Mouse (Mus musculus): Measurements from ENCODE around the gene Mterf1a.
A peak's percentile ranks its signal among the peaks of the same experiment; 100 is the strongest.
"Not testable (repeated sequence)": the region's sequence is repeated elsewhere in the genome, so short reads cannot be mapped to it uniquely, and the experiment has no call there.

Gene Mterf1a

DNA sequence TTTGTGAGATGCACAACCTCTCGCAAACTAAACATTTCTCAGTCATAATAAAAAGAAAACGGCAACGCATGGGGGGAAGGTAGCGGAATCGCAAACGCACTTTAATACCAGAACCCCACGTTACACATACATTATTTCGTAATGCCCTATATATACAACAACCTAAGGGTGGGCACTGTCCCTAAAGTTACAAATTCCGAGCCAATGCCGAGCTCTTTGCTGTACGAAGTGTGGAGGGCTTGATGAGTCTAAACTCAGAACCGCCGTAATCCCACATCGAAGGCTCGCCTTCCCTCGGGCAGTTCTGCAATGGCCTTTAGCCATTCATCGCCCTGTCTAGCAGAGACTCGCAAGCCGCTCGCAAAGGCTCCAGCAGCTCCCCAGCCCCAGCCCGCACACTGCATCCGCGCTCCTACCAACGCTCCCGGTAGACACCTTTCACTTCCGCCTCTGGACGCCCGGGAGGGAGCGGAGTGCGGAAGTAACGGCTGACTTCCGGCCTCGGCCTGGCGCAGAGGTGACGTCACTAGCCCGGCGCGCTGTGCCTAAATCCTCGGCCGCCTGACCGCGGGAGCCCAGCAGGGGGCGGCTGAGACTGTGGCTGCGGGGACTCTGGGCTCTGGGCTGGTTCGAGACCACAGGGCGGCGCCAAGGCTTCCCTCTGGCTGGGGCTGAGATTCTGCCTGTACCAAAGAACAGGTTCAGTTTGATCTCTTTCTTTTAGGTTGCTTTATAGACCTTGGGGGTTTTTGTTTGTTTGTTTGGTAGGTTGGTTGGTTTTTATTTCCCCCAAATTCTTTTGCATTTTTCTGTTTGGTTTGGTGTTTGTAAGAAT, at the start of gene Mterf1a:
Mterf1a (minus strand) TSS at position 475 of the 835 bp plus-strand sequence.
- DNase-seq (ENCODE audit: low spot score in 2 of 2), result peak; percentile 28 to 29

DNA sequence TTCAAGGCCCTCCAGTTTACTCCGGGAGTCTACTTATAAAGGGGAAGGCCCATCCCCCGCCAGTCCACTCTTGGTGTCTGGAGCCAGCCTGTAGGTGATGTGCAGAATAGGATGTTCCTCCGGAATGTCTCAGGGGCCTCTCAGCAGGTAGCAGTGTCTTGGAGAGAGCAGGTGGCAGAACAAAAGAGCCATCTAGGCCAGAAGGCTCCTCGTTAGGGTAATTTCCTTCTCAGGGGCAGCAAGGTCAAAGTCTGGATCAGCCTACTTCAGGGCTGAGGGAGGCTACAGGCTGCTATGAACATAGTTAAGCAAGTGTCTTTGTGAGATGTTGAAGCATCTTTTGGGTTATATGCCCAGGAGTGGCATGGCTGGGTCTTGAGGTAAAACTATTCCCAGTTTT, 49.4 kb upstream of the Mterf1a start:
- DNase-seq (ENCODE audit: low spot score in 2 of 2), result not testable (repeated sequence)

DNA sequence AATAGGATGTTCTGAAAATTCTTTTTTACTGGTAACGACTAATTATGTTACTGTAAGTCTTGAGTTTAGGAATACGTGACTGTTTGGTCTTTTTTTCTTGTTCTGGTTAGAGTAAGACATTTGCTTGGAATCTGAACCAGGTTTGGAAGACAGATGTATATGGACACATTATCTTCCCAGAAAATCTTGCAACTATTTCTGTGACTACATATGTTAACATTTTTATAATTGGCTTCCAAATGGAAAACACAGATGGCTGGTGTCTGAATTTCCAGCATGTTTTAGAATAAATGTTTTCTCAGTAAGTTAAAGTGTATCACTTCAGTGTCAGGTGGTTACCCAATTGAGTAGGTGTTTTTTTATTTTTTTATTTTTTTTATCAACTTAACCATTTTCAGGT, 47.5 kb upstream of the Mterf1a start:
- peak in 1 of 2 experiments; percentile 52 for DNase-seq (ENCODE audit: low spot score in 2 of 2)

DNA sequence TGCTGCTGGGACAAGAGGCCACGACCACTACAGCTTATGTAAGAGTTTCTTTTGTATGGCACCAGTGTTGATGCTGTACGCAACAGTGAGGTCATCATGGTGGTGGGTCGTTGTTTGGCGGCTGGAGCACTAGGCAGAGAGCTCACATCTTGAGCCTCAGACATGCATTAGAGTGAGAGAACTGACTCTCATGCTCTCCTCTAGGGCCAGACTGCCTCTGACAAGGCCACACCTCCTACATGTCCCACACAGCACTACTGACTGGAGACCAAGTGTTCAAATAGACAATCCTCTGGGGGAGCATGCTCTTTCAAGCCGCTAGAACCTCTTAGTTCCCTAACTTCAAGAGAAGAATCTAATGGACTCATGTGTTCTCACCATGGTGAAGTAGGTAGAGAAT, 45.6 kb upstream of the Mterf1a start:
- no peak for DNase-seq (ENCODE audit: low spot score in 2 of 2)

DNA sequence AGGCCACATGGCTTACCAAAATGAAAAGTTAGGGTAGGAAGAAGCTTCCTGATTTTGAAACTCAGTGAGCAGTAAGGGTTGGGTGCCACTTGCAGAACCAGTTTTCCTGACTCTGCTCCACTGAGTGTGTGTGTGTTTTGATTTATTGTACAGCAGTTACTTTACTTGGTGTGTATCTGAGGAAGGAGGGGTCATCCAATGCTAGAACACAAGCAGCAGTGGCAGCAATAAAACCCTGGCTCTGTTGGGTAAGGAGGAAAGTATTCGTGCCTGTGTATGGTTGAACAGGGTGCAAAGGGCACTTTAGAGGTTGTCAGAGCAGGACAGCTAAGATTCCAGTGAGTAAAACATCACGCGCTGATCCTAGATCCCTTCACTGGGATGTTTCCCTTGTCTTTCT, 45.2 kb upstream of the Mterf1a start:
- DNase-seq (ENCODE audit: low spot score in 2 of 2), result no peak

DNA sequence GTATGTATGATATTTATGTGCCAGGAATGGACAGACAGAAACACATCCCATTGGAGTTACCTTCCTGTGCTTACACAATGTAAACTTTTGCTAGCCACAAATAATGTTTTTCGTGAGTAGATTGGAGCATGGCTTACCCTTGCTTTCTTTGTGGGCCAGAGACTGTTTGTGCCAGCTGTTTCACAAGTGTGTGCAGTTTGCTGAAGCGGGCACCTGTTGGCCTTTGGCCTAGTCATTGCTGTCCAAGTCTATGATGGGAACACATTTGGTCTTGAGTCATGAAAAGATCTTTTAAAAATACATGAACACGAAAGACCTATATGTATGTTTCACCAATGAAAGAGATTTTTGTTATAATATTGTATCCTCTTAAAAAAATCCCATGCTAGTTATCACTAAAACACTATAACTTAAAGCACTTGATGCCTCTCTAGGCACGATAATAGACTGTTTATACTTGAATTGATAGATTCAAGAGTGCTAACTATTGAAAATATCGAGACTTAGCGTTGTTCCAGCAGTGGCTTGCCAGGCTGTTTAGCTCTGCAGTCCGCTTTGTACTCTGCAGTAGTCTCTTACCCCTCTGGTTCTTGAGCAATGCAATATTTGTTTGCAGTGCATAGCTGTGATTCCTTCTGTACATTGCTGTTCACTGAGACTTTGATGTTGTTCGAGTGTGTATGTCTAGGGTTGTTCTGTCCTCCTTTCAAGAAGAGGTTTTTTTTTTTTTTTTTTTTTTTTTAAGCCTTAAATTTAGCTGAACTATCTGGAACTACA, 42.2 kb upstream of the Mterf1a start:
- DNase-seq (ENCODE audit: low spot score in 2 of 2), result no peak

DNA sequence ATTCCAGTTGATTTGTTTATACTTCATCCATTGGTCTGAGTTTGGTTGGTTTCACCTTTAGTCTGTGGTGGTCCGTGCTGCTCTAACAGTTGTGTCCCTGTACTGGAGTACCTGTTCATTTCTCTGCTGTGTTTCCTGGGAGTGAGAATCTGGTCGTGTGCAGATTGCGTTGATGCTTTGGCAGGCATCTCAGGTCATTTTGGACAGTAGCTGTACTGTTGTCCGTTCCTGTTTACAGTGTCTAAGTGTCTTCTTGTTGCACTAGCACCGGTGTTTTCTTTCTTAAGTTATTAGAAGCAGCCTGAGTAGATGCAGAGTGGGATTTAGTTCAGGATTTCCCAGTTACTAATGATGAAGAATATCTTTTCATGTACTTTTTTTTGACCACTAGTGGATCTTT, 41.5 kb upstream of the Mterf1a start:
- no peak for DNase-seq (ENCODE audit: low spot score in 2 of 2)

DNA sequence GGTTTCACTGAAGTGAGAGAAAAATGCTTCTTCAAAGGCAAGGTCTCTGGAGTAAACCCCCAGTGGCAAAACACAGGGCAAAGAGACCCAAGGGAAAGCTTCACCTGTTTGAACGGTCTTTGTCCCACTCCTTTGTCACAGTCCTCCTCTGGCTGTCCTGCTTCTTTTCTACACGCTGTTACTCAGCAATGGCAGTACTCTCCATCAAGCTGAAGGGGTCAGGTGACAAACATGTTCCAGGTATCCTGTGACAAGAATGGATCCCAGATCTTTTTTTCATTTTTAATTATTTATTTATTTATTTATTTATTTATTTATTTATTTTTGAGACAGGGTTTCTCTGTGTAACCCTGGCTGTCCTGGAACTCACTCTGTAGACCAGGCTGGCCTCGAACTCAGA, 39.8 kb upstream of the Mterf1a start:
- no peak for DNase-seq (ENCODE audit: low spot score in 2 of 2)

DNA sequence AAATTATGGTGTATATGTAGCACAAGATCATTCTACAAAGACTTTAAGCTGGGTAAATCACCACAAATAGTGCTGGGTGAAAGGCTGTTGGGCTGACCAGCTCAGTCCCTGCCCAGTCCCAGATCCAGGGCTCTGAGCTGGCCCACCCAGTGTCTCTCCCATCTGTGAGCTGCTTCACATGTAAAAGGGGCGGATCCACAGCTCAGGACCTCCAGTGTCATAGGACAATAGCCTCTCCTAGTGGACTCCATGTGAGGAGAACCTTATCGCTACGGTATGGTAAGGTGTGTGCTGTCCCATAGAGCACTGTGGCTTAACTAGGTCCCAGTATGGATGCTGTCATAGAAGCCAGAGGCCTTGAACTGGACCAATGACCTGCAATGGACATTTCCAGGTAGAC, 37.9 kb upstream of the Mterf1a start:
- no peak for DNase-seq (ENCODE audit: low spot score in 2 of 2)

DNA sequence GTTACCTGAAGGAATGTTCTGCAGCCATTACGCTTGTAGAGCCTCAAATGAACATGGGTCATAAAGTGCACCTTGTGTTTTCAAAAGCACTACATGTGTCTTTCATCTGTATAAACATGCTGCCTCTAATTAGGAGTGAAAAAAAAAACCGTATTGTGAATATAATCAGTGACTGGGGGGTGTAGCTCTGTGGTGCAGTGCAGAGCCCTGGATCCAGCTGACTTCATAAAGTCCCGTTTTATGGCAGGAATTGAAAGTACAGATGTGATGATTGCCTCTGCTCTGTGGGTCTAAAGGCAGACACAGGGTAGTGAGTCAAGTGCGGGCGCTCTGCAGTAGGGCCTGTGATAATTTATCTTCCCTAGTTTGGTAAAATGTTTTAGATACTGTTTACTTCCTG, 37.0 kb upstream of the Mterf1a start:
- DNase-seq (ENCODE audit: low spot score in 2 of 2), result no peak

DNA sequence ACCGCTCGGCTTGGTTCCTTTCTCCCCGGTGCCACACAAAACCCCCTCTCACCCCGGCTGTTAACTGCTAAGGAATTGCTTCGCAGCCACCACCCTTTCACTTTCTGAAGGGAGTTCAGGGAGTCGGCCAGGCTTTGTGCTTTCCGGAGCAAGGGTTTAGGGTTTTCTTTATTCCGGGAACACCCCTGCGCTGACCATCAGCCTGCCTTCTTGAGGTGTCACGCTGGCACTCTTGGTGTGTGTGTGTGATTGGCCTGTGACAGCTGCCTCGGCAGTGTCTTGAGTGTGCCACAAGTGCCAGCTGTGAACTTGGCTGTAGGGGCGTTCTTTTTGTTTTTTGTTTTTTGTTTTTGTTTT, 34.9 kb upstream of the Mterf1a start:
- peak in 1 of 2 experiments; percentile 21 for DNase-seq (ENCODE audit: low spot score in 2 of 2)

DNA sequence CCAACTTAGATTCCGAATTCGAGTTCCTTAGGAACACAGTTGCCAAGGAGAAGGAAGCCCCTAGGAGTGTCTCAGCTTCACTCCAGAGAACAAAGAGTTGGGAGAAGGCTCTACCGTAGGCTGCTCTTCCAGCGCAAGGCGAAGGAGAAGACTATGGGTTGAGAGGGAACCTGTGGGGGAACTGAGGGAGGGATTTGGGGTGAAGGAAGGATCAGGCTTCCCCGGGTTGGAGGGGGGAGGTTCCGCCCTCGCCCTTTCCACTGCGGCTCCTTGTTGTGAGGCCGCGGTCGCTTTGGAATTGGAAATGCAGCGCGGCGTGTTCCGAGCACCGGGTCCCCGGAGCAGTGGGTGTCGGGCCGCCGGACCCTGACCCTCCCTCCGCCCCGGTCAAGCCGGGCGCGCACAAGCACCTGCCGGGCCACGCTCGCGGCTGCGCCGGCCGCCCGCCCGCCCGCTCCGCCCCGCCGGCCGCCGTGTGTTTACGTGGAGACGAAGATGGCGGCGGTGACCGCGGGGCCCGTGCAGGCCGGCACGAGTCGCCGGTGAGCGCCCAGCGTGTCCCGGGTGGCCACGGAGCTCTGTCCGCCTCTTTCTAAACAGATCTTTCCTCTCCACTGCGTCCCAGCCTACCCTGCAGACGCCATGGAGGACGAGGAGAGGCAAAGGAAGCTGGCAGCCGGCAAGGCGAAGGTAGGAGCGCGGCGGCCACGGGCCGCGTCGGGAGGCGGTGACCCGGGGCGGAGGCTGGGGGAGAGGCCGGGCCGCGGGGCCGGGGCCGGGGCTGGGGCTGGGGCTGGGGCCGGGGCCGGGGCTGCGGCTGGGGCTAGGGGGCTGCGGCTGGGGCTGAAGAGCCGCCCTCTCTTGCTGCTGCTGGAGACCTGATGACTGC, 34.3 kb upstream of the Mterf1a start, which contains the start of gene Akap9:
Akap9 (plus strand) TSS at position 254 of the 889 bp plus-strand sequence.
- DNase-seq (ENCODE audit: low spot score in 2 of 2), result peak; percentile 67 to 71

DNA sequence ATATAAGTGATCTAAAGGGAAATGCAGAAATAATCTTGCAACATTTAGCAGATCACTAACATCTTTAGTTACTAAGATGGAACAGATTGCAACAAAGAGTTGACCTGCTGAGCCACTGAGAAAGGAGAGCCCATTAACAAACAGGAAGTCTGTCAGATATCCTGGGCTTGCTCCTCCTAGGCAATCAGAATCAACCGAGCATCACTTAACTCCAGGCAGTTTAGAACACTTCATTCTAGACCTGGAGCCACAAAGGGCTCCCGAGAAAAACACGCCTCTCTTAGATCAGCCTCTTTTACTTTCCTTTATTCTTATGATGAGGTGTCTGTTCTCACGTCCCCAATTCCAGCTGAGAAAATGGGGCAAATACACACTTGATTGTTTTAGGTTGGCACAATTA, 32.9 kb upstream of the Mterf1a start:
- DNase-seq (ENCODE audit: low spot score in 2 of 2), result no peak

DNA sequence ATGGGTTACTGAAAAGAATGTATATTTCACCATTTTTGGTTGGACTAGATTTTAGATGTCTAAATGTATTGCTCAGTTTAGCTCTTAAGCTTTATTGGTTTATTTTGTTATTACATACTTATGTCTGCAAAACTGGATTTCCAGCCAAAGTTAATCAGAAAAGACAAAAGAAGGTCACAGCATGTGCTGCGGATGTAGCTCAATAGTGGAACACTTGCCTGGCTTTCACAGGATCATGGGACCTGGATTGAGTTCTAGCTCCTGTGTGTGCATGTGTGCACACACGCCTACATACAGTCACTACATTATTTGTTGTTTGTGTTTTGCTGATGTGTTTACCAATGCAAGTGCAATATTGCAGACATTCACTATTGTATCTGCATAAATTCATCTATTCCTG, 28.6 kb upstream of the Mterf1a start:
- DNase-seq (ENCODE audit: low spot score in 2 of 2), result no peak

DNA sequence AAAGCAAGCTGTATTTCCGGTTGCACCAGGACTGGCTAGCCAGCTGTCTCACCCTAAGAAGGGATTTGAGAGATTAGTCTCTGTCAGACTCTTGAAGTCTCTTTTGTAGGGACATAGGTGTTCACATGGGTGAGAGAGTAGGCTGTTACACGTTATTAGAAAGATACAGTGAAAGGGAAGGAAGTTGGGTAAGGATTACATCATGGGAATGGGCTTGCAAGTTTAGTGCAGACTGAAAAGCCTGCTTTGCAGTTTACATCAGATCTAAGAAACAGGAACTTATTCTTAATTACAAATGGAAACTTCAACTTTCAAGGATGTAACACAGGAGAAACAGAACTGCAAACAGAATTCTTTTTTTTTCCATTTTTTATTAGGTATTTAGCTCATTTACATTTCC, 11.7 kb upstream of the Mterf1a start:
- no peak for DNase-seq (ENCODE audit: low spot score in 2 of 2)

DNA sequence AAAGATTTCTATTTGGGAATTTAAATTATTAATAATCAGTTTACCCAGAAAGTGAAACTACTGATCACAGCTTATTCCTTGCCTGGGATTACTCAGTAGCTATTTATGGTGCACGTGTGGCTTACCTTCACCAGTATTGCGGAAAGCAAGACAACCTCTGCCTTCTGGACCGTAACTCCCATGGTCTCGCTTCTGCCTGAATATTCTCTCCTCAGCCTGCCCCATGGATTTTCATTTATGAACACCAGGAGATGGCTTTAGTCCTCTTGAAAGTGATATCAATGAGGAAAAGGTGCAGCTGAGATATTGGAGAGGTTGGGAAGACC, 524 bp upstream of the Mterf1a start:
- not testable (repeated sequence) for DNase-seq (ENCODE audit: low spot score in 2 of 2)

DNA sequence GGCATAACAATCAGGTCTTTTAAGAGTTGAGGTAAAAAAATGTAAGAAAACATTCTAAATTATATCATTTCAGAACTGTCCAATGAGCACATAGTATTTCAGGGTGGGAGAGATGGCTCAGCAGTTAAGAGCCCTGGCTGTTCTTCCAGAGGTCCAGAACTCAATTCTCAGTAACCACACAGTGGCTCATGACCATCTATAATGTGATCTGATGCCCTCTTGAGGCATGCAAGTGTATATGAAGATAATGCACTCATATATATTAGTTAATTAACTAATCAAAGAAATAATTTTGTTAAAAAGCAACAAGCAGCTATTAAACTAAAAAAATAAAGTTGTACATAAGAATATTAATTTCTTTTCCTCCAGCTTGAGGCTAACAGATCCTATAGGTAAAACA, 4.5 kb downstream of the Mterf1a start:
- no peak for DNase-seq (ENCODE audit: low spot score in 2 of 2)

DNA sequence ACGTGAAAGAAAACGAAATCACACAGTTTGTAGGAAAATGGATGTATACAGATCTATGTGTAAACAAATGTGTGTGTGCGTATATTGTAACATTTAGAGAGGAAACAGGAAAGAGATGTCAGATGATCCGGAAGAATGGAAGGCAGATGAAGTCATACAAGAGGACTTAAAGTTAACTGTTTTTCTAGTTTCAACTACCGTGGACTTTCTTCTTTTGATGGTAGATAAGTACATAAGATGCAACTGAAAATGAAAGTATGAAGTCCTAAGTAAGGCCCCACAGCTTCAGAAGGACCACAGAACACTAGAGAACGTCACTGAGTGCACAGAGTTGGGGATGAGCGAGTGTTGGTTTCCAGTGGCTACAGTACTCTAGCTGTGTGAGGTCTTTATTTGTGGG, 6.9 kb downstream of the Mterf1a start:
- DNase-seq (ENCODE audit: low spot score in 2 of 2), result not testable (repeated sequence)

DNA sequence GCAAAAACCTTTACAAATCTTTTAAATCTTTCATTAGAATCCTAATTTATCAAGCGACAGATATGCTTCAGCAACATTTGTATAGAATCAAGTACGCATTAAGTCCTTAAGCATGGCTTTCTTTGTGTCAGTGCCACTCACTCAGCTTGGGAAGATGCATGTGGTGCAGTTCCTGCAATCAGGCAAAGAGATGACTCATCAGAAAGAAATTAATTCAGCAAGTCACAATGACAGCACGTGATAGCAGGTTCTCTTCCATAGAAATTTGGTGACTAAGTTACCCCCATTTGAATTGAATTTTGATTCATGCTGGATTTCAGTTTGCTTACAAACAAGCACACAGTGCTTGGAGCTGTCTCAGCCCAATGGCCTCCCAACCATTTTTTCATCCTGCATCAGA, 20.2 kb downstream of the Mterf1a start:
- no peak for DNase-seq (ENCODE audit: low spot score in 2 of 2)

DNA sequence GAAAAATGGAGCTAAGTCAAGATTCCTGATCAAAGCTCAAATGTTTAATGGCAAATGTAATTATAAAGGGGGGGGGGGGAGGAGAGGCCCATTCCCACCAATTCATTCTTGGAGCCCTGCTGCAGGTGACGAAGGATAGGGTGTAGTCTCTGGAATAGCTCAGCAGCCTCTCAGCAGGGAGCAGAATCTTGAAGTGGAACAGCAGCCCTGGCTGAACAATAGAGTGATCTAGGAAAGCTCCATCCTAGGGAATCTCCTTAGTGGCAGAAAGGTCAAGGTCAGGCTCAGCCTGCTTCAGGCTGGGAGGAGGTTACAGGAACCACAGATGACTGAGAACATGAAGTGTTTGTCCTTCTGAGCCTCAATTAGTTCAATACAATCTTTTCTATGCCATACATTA, 21.4 kb downstream of the Mterf1a start:
- DNase-seq (ENCODE audit: low spot score in 2 of 2), result no peak

DNA sequence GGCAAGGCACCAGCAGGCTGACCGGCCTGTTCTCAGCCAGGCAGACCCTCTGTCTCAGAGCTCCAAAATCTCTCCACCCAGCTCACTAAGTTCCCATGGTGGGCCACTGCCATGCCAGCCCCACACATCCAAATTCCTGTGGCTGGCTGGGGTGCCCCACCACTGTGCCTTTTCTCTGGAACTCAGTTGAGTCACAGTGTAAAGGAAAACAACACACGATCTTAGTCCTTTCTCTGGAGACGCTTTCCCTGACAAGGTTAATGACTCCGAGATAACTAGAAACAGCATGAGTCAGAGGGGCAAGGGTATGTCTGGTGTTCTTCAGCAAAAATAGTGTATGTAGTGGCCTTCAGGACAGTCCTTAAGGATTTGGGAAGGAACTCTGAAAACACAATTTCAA, 23.6 kb downstream of the Mterf1a start:
- DNase-seq (ENCODE audit: low spot score in 2 of 2), result no peak

DNA sequence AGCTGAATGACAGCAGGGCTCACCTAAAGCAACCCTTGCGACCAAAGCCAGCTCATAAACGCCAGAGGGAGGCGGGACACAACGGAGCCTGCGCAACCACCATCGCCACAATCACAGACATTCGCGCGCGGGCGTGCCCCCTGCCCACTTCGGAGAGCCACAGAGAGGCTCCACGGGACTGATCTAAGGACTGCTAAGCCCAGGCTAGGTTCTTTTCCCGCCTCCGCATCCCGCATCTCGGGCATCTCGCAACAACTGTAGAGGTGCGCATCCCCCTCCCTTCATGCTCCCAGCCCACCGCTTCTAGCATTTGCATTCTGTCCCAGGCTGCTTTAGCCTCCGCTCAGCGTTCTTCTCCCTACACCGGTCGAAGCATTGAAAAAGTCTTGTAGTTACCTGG, 48.7 kb downstream of the Mterf1a start, which contains the start of gene Lrrd1:
Lrrd1 (plus strand) TSS at position 148 of the 400 bp plus-strand sequence.
- DNase-seq (ENCODE audit: low spot score in 2 of 2), result peak in 1 of 2 experiments; percentile 8

All from frontal cortex, postnatal 36 days (tissue).